Mouse (Mus musculus): ENCODE results near the gene Kdm5b.

- TF ChIP-seq POLR2A (IDR thresholded peaks at IDR 0.05; ENCODE audit: low read depth, low read length) (no peak), CTCF (IDR thresholded peaks at IDR 0.05; ENCODE audit: extremely low read depth, insufficient read length, insufficient replicate concordance, low read depth, low read length) (no peak)
Observed at GRCm38 (mm10) chr1:134671234-134672070, 111.5 kb downstream of the Kdm5b start.
